Mouse (Mus musculus) MEL (cell line): ENCODE measurements around the gene Tshz2. TPM values are rescaled to one million over a fixed set of nuclear protein-coding genes. Genes with fewer than 3 reads are reported as not detected.

ENCODE experiments used
- DNase-seq: peaks from one replicate; pipeline ENCODE4 v3.0.0; 2011; ENCODE audit warnings: low read depth, low spot score
- H3K27ac ChIP-seq: 2 replicates; pipeline ENCODE4 v1.5.1; 2012; ENCODE audit warnings: low read depth, mild to moderate bottlenecking, control low read depth, low read length, moderate library complexity; ENCODE audit not compliant: control insufficient read depth
- H3K27me3 ChIP-seq, 2 experiments: fragments of 150-350 bp in 1 of 2; sonication (generic) in 1 of 2; 2 replicates each; pipeline ENCODE4 v1.6.1; 2012; ENCODE audit warnings: low read length in 2 of 2, mild to moderate bottlenecking in 2 of 2, improper control_type of control experiment in 1 of 2, moderate library complexity in 1 of 2; ENCODE audit not compliant: insufficient read depth in 2 of 2, control insufficient read depth in 1 of 2
- H3K36me3 ChIP-seq, 2 experiments: 2 replicates each; pipeline ENCODE4 v1.6.1; 2012 to 2014; ENCODE audit warnings: low read length in 2 of 2, improper control_type of control experiment in 1 of 2, inconsistent platforms in 1 of 2, mild to moderate bottlenecking in 1 of 2; ENCODE audit not compliant: insufficient read depth in 2 of 2, control insufficient read depth in 1 of 2
- H3K4me1 ChIP-seq, 2 experiments: fragments of 150-350 bp in 1 of 2; sonication (generic) in 1 of 2; 2 replicates each; pipeline ENCODE4 v1.6.1; 2012; ENCODE audit warnings: low read length in 2 of 2, improper control_type of control experiment in 1 of 2, mild to moderate bottlenecking in 1 of 2; ENCODE audit not compliant: insufficient read depth in 2 of 2, control insufficient read depth in 1 of 2
- H3K4me3 ChIP-seq, 2 experiments: fragments of 150-350 bp in 1 of 2; sonication (generic) in 1 of 2; 2 replicates each; pipeline ENCODE4 v1.5.1; 2012; ENCODE audit warnings: low read depth in 2 of 2, low read length in 2 of 2, mild to moderate bottlenecking in 2 of 2, moderate library complexity in 2 of 2, control low read depth in 1 of 2, improper control_type of control experiment in 1 of 2; ENCODE audit not compliant: control insufficient read depth in 1 of 2, insufficient read depth in 1 of 2
- H3K79me2 ChIP-seq: 2 replicates; pipeline ENCODE4 v1.6.1; 2012; ENCODE audit warnings: mild to moderate bottlenecking, low read length, moderate library complexity; ENCODE audit not compliant: control insufficient read depth, poor library complexity, insufficient read depth
- H3K9ac ChIP-seq: 2 replicates; pipeline ENCODE4 v1.6.1; 2012; ENCODE audit warnings: low read depth, mild to moderate bottlenecking, control low read depth, low read length, moderate library complexity; ENCODE audit not compliant: control insufficient read depth, poor library complexity, severe bottlenecking
- H3K9me3 ChIP-seq: fragments of 150-350 bp; sonication (generic); replicated peaks from 2 replicates; pipeline ENCODE4 v1.6.1; 2012; ENCODE audit warnings: mild to moderate bottlenecking, low read length, improper control_type of control experiment, moderate library complexity; ENCODE audit not compliant: insufficient read depth
- CHD2 ChIP-seq: IDR thresholded peaks from 2 replicates; pipeline ENCODE4 v1.6.1; 2011; ENCODE audit warnings: low read length, improper control_type of control experiment
- CTCF ChIP-seq, 3 experiments: IDR thresholded peaks in 2 of 3; conservative IDR thresholded peaks in 1 of 3; 2 replicates each; pipeline ENCODE4 v1.5.1; 2011 to 2012; ENCODE audit warnings: low read length in 3 of 3, low read depth in 2 of 3, mild to moderate bottlenecking in 2 of 3, improper control_type of control experiment in 1 of 3, inconsistent platforms in 1 of 3, mixed read lengths in 1 of 3, moderate library complexity in 1 of 3; ENCODE audit not compliant: control insufficient read depth in 1 of 3, insufficient read depth in 1 of 3, poor library complexity in 1 of 3, severe bottlenecking in 1 of 3
- E2F4 ChIP-seq: IDR thresholded peaks from 2 replicates; pipeline ENCODE4 v1.6.1; 2011; ENCODE audit warnings: low read depth, low read length, improper control_type of control experiment, borderline replicate concordance
- ELF1 ChIP-seq: IDR thresholded peaks from 2 replicates; pipeline ENCODE4 v1.6.1; 2014; ENCODE audit warnings: low read depth, mild to moderate bottlenecking, inconsistent platforms, low read length, improper control_type of control experiment, moderate library complexity
- EP300 ChIP-seq, 2 experiments: IDR thresholded peaks; 2 replicates each; pipeline ENCODE4 v1.6.1; 2011; ENCODE audit warnings: improper control_type of control experiment in 2 of 2, low read length in 2 of 2, low read depth in 1 of 2, mild to moderate bottlenecking in 1 of 2
- ETS1 ChIP-seq: IDR thresholded peaks from 2 replicates; pipeline ENCODE4 v1.6.1; 2012; ENCODE audit warnings: low read depth, mild to moderate bottlenecking, inconsistent platforms, low read length, improper control_type of control experiment, moderate library complexity
- GABPA ChIP-seq: IDR thresholded peaks from 2 replicates; pipeline ENCODE4 v1.6.1; 2012; ENCODE audit warnings: low read depth, mild to moderate bottlenecking, inconsistent platforms, low read length, improper control_type of control experiment, moderate library complexity
- GATA1 ChIP-seq: IDR thresholded peaks from 2 replicates; pipeline ENCODE4 v1.6.1; 2011; ENCODE audit warnings: low read depth, low read length, improper control_type of control experiment
- HCFC1 ChIP-seq: IDR thresholded peaks from 2 replicates; pipeline ENCODE4 v1.6.1; 2012; ENCODE audit warnings: low read depth, mild to moderate bottlenecking, inconsistent platforms, low read length, improper control_type of control experiment, moderate library complexity
- JUND ChIP-seq: IDR thresholded peaks from 2 replicates; pipeline ENCODE4 v1.6.1; 2011; ENCODE audit warnings: low read depth, mild to moderate bottlenecking, improper control_type of control experiment, low read length
- MAFK ChIP-seq: IDR thresholded peaks from 2 replicates; pipeline ENCODE4 v1.6.1; 2011; ENCODE audit warnings: low read depth, mild to moderate bottlenecking, low read length, improper control_type of control experiment, borderline replicate concordance
- MAZ ChIP-seq: IDR thresholded peaks from 2 replicates; pipeline ENCODE4 v1.6.1; 2012; ENCODE audit warnings: low read depth, mild to moderate bottlenecking, inconsistent platforms, low read length, improper control_type of control experiment
- MXI1 ChIP-seq: IDR thresholded peaks from 2 replicates; pipeline ENCODE4 v1.6.1; 2011; ENCODE audit warnings: mild to moderate bottlenecking, low read depth, low read length, improper control_type of control experiment
- MYB ChIP-seq: IDR thresholded peaks from 2 replicates; pipeline ENCODE4 v1.6.1; 2011; ENCODE audit warnings: mild to moderate bottlenecking, low read depth, low read length, improper control_type of control experiment
- NELFE ChIP-seq: IDR thresholded peaks from 2 replicates; pipeline ENCODE4 v1.6.1; 2011; ENCODE audit warnings: low read depth, low read length, improper control_type of control experiment
- NRF1 ChIP-seq: IDR thresholded peaks from 2 replicates; pipeline ENCODE4 v1.6.1; 2014; ENCODE audit warnings: low read depth, mild to moderate bottlenecking, inconsistent platforms, low read length, improper control_type of control experiment, moderate library complexity; ENCODE audit not compliant: poor library complexity, insufficient read depth, severe bottlenecking
- POLR2AphosphoS2 ChIP-seq: IDR thresholded peaks from 2 replicates; pipeline ENCODE4 v1.6.1; 2011; ENCODE audit warnings: low read length, improper control_type of control experiment
- POLR2AphosphoS5 ChIP-seq: IDR thresholded peaks from 2 replicates; pipeline ENCODE4 v1.6.1; 2012; ENCODE audit warnings: low read depth, borderline replicate concordance, mild to moderate bottlenecking, inconsistent platforms, low read length, moderate library complexity, mixed read lengths
- RCOR1 ChIP-seq: IDR thresholded peaks from 2 replicates; pipeline ENCODE4 v1.6.1; 2012; ENCODE audit warnings: low read depth, mild to moderate bottlenecking, inconsistent platforms, low read length, improper control_type of control experiment
- UBTF ChIP-seq: IDR thresholded peaks from 2 replicates; pipeline ENCODE4 v1.6.1; 2012; ENCODE audit warnings: low read depth, mild to moderate bottlenecking, inconsistent platforms, low read length, improper control_type of control experiment, moderate library complexity, borderline replicate concordance; ENCODE audit not compliant: insufficient read depth
- USF1 ChIP-seq: IDR thresholded peaks from 2 replicates; pipeline ENCODE4 v1.6.1; 2014; ENCODE audit warnings: low read depth, mild to moderate bottlenecking, inconsistent platforms, low read length, improper control_type of control experiment, moderate library complexity
- USF2 ChIP-seq, 2 experiments: IDR thresholded peaks; 2 replicates each; pipeline ENCODE4 v1.6.1; 2011 to 2012; ENCODE audit warnings: improper control_type of control experiment in 2 of 2, low read length in 2 of 2, borderline replicate concordance in 1 of 2, inconsistent platforms in 1 of 2, low read depth in 1 of 2, mild to moderate bottlenecking in 1 of 2; ENCODE audit not compliant: insufficient read depth in 1 of 2
- ZC3H11A ChIP-seq: IDR thresholded peaks from 2 replicates; pipeline ENCODE4 v1.6.1; 2012; ENCODE audit warnings: low read depth, mild to moderate bottlenecking, inconsistent platforms, low read length, improper control_type of control experiment
- ZMIZ1 ChIP-seq: IDR thresholded peaks from 2 replicates; pipeline ENCODE4 v1.6.1; 2012; ENCODE audit warnings: low read depth, mild to moderate bottlenecking, inconsistent platforms, low read length, improper control_type of control experiment, moderate library complexity
- ZNF384 ChIP-seq: IDR thresholded peaks from 2 replicates; pipeline ENCODE4 v1.6.1; 2012; ENCODE audit warnings: low read depth, mild to moderate bottlenecking, inconsistent platforms, low read length, improper control_type of control experiment
- polyA plus RNA-seq, 2 experiments: library from polyadenylated mRNA; stranded (reverse) in 1 of 2; unstranded in 1 of 2; fragments of >175 nt in 1 of 2; fragments of >200 nt in 1 of 2; gene quantifications; 2 replicates each; pipeline versions ENCODE4 v1.2.1 to v1.2.4; 2012; ENCODE audit warnings: low replicate concordance in 2 of 2, low read depth in 1 of 2; ENCODE audit not compliant: insufficient read length in 2 of 2, insufficient read depth in 1 of 2, missing spikeins in 1 of 2
- total RNA-seq: library from RNA; depleted of rRNA; stranded (reverse); fragments of 300-350 nt; gene quantifications from 2 replicates; pipeline ENCODE4 v1.2.3, GENCODE M21; 2012

Gene Tshz2
- total and polyA plus RNA-seq, 3 experiments = not detected

- Histone ChIP-seq H3K4me3 (no peak overlapping the region), H3K79me2 (no peaks in the 10 kb centered on the region), H3K27ac (no peak overlapping the region), H3K9ac (no peak overlapping the region), H3K27me3 (no peaks in the 10 kb centered on the region), H3K36me3 (no peaks in the 10 kb centered on the region), H3K9me3 (no peaks in the 10 kb centered on the region), H3K4me1 (no peaks in the 10 kb centered on the region)
- no peak for TF ChIP-seq UBTF
- no peak for TF ChIP-seq NRF1
- TF ChIP-seq CTCF (IDR thresholded peaks at IDR 0.05 in 2 of 3, conservative IDR thresholded peaks at IDR 0.05 in 1 of 3; ENCODE audit: control insufficient read depth in 1 of 3, insufficient read depth in 1 of 3, low read depth in 2 of 3, low read length in 3 of 3, poor library complexity in 1 of 3, severe bottlenecking in 1 of 3) = no peak
- TF ChIP-seq E2F4 = no peak
- TF ChIP-seq ZNF384 = no peak
- TF ChIP-seq ELF1 = no peak
- no peak for TF ChIP-seq POLR2AphosphoS5
- no peak for TF ChIP-seq EP300 (IDR thresholded peaks at IDR 0.05; ENCODE audit: low read depth in 1 of 2, low read length in 2 of 2)
- TF ChIP-seq HCFC1 = no peak
- TF ChIP-seq USF1 = no peak
- TF ChIP-seq JUND = no peak
- TF ChIP-seq POLR2AphosphoS2 = no peak
- TF ChIP-seq NELFE = no peak
- no peak for TF ChIP-seq ZMIZ1
- TF ChIP-seq ZC3H11A = no peak
- TF ChIP-seq GATA1 = no peak
- DNase-seq = no peak
Measured at GRCm38 (mm10) chr2:169987186-169987585, 354.4 kb downstream of the Tshz2 start.

- H3K27me3 ChIP-seq = no peaks in the 10 kb centered on the region
- H3K36me3 ChIP-seq = no peaks in the 10 kb centered on the region
- no peak overlapping the region for H3K4me3 ChIP-seq
- DNase-seq = no peak
- no peak overlapping the region for H3K27ac ChIP-seq
- TF ChIP-seq NELFE (no peak), CHD2 (no peak), RCOR1 (no peak), POLR2AphosphoS5 (no peak), HCFC1 (no peak), MYB (no peak), MAZ (no peak), UBTF (no peak), USF2 (IDR thresholded peaks at IDR 0.05; ENCODE audit: borderline replicate concordance in 1 of 2, insufficient read depth in 1 of 2, low read depth in 1 of 2, low read length in 2 of 2) (no peak), ETS1 (no peak), NRF1 (no peak), USF1 (no peak), ELF1 (no peak), ZC3H11A (no peak), GABPA (no peak), MAFK (no peak), MXI1 (no peak)
- no peaks in the 10 kb centered on the region for H3K9me3 ChIP-seq
- no peaks in the 10 kb centered on the region for H3K79me2 ChIP-seq
- H3K9ac ChIP-seq = no peak overlapping the region
- H3K4me1 ChIP-seq = no peaks in the 10 kb centered on the region
Measured at GRCm38 (mm10) chr2:169989186-169989585, 356.4 kb downstream of the Tshz2 start.
